Mouse (Mus musculus): ENCODE data around the gene Stat5b. TPM values are rescaled to one million over a fixed set of nuclear protein-coding genes. Genes with fewer than 3 reads are reported as not detected.

The Stat5b gene
- polyA plus RNA-seq, 1 experiment from 2014 or later: 46.0 TPM

GRCm38 (mm10) chr11:100757566-100757965, 93.0 kb downstream of the Stat5b start:
- no peaks in the 10 kb centered on the region for H3K9me3 ChIP-seq (ENCODE audit: control insufficient read depth, low read length)
- H3K27me3 ChIP-seq (replicated peaks; ENCODE audit: control insufficient read depth, insufficient read depth, low read length): peaks cover 68% of the 10 kb centered on the region
- 80% methylated on average over 12 of the region's 12 CpGs for WGBS

GRCm38 (mm10) chr11:100756476-100756875, 94.0 kb downstream of the Stat5b start:
- Histone ChIP-seq H3K4me3 (ENCODE audit: low read depth, low read length) (no peak overlapping the region), H3K4me1 (replicated peaks; ENCODE audit: control insufficient read depth, insufficient read depth, low read length) (peaks cover 10% of the 10 kb centered on the region)

More at GRCm38 (mm10) chr11:100757566-100757965, 93.0 kb downstream of the Stat5b start:
- H3K4me1 ChIP-seq (replicated peaks; ENCODE audit: control insufficient read depth, insufficient read depth, low read length): peaks cover 10% of the 10 kb centered on the region
- no peak for DNase-seq (ENCODE audit: low spot score)
- no peak overlapping the region for H3K4me2 ChIP-seq
- no peak for ATAC-seq (replicated peaks; ENCODE audit: low FRiP score)
- H3K36me3 ChIP-seq (ENCODE audit: control insufficient read depth, insufficient read depth, low read length): no peaks in the 10 kb centered on the region
- H3K9ac ChIP-seq (ENCODE audit: low read depth, low read length): no peak overlapping the region
- H3K4me3 ChIP-seq (ENCODE audit: low read depth, low read length): no peak overlapping the region
- H3K27ac ChIP-seq (ENCODE audit: low read depth, low read length): no peak overlapping the region

GRCm38 (mm10) chr11:100754693-100755057, 95.8 kb downstream of the Stat5b start:
- ATAC-seq (replicated peaks; ENCODE audit: low FRiP score): no peak
- WGBS: 83% methylated on average over 3 of the region's 3 CpGs
- Histone ChIP-seq H3K4me2 (no peak overlapping the region), H3K9ac (ENCODE audit: low read depth, low read length) (no peak overlapping the region), H3K4me3 (ENCODE audit: low read depth, low read length) (no peak overlapping the region), H3K36me3 (ENCODE audit: control insufficient read depth, insufficient read depth, low read length) (no peaks in the 10 kb centered on the region), H3K9me3 (ENCODE audit: control insufficient read depth, low read length) (no peaks in the 10 kb centered on the region), H3K27ac (ENCODE audit: low read depth, low read length) (no peak overlapping the region), H3K27me3 (replicated peaks; ENCODE audit: control insufficient read depth, insufficient read depth, low read length) (peaks cover 77% of the 10 kb centered on the region), H3K4me1 (replicated peaks; ENCODE audit: control insufficient read depth, insufficient read depth, low read length) (peaks cover 7% of the 10 kb centered on the region)
- DNase-seq (ENCODE audit: low spot score): no peak

More at GRCm38 (mm10) chr11:100756476-100756875, 94.0 kb downstream of the Stat5b start:
- no peak for DNase-seq (ENCODE audit: low spot score)
- ATAC-seq (replicated peaks; ENCODE audit: low FRiP score): no peak
- H3K9me3 ChIP-seq (ENCODE audit: control insufficient read depth, low read length): no peaks in the 10 kb centered on the region
- no peak overlapping the region for H3K9ac ChIP-seq (ENCODE audit: low read depth, low read length)
- H3K4me2 ChIP-seq: no peak overlapping the region
- H3K27me3 ChIP-seq (replicated peaks; ENCODE audit: control insufficient read depth, insufficient read depth, low read length): peaks cover 73% of the 10 kb centered on the region
- H3K36me3 ChIP-seq (ENCODE audit: control insufficient read depth, insufficient read depth, low read length): no peaks in the 10 kb centered on the region
- H3K27ac ChIP-seq (ENCODE audit: low read depth, low read length): no peak overlapping the region
- WGBS: 53% methylated on average over 6 of the region's 6 CpGs

GRCm38 (mm10) chr11:100754021-100754692, 96.4 kb downstream of the Stat5b start:
- H3K9ac ChIP-seq (ENCODE audit: low read depth, low read length): no peak overlapping the region
- H3K4me1 ChIP-seq (replicated peaks; ENCODE audit: control insufficient read depth, insufficient read depth, low read length): peaks cover 2% of the 10 kb centered on the region; the same call in 1 of the 2 replicates
- H3K4me3 ChIP-seq (ENCODE audit: low read depth, low read length): no peak overlapping the region
- no peak overlapping the region for H3K4me2 ChIP-seq
- peaks cover 77% of the 10 kb centered on the region for H3K27me3 ChIP-seq (replicated peaks; ENCODE audit: control insufficient read depth, insufficient read depth, low read length)
- ATAC-seq (replicated peaks; ENCODE audit: low FRiP score) (no peak), DNase-seq (ENCODE audit: low spot score) (no peak)
- WGBS: 84% methylated on average over 11 of the region's 12 CpGs
- H3K27ac ChIP-seq (ENCODE audit: low read depth, low read length): no peak overlapping the region
- H3K9me3 ChIP-seq (ENCODE audit: control insufficient read depth, low read length): no peaks in the 10 kb centered on the region
- H3K36me3 ChIP-seq (ENCODE audit: control insufficient read depth, insufficient read depth, low read length): no peaks in the 10 kb centered on the region

- DNase-seq (ENCODE audit: low spot score): no peak
- H3K36me3 ChIP-seq (ENCODE audit: control insufficient read depth, insufficient read depth, low read length): no peaks in the 10 kb centered on the region
- WGBS: 44% methylated on average over 10 of the region's 10 CpGs
- H3K9ac ChIP-seq (ENCODE audit: low read depth, low read length): no peak overlapping the region
- ATAC-seq (replicated peaks; ENCODE audit: low FRiP score): no peak
- H3K9me3 ChIP-seq (ENCODE audit: control insufficient read depth, low read length): no peaks in the 10 kb centered on the region
- H3K4me1 ChIP-seq (replicated peaks; ENCODE audit: control insufficient read depth, insufficient read depth, low read length): peaks cover 6% of the 10 kb centered on the region; the same call in 1 of the 2 replicates
- no peak overlapping the region for H3K27ac ChIP-seq (ENCODE audit: low read depth, low read length)
- no peak overlapping the region for H3K4me2 ChIP-seq
- H3K27me3 ChIP-seq (replicated peaks; ENCODE audit: control insufficient read depth, insufficient read depth, low read length): peaks cover 70% of the 10 kb centered on the region
- H3K4me3 ChIP-seq (ENCODE audit: low read depth, low read length): no peak overlapping the region
Measured at GRCm38 (mm10) chr11:100752294-100752693, 98.2 kb downstream of the Stat5b start.

- ATAC-seq (replicated peaks; ENCODE audit: low FRiP score): no peak
- H3K27ac ChIP-seq (ENCODE audit: low read depth, low read length): no peak overlapping the region
- peaks cover 6% of the 10 kb centered on the region; the same call in 1 of the 2 replicates for H3K4me1 ChIP-seq (replicated peaks; ENCODE audit: control insufficient read depth, insufficient read depth, low read length)
- 75% methylated on average over 16 of the region's 16 CpGs for WGBS
- H3K4me3 ChIP-seq (ENCODE audit: low read depth, low read length): no peak overlapping the region
- no peaks in the 10 kb centered on the region for H3K36me3 ChIP-seq (ENCODE audit: control insufficient read depth, insufficient read depth, low read length)
- H3K4me2 ChIP-seq: no peak overlapping the region
- no peak overlapping the region for H3K9ac ChIP-seq (ENCODE audit: low read depth, low read length)
- DNase-seq (ENCODE audit: low spot score): no peak
- H3K27me3 ChIP-seq (replicated peaks; ENCODE audit: control insufficient read depth, insufficient read depth, low read length): peaks cover 63% of the 10 kb centered on the region
- H3K9me3 ChIP-seq (ENCODE audit: control insufficient read depth, low read length): no peaks in the 10 kb centered on the region
Measured at GRCm38 (mm10) chr11:100750127-100750526, 100.4 kb downstream of the Stat5b start.

- 30% methylated on average over 25 of the region's 25 CpGs for WGBS
- Histone ChIP-seq H3K4me2 (no peak overlapping the region), H3K9ac (ENCODE audit: low read depth, low read length) (no peak overlapping the region), H3K4me3 (ENCODE audit: low read depth, low read length) (no peak overlapping the region), H3K27me3 (replicated peaks; ENCODE audit: control insufficient read depth, insufficient read depth, low read length) (peaks cover 59% of the 10 kb centered on the region), H3K27ac (ENCODE audit: low read depth, low read length) (no peak overlapping the region), H3K9me3 (ENCODE audit: control insufficient read depth, low read length) (no peaks in the 10 kb centered on the region), H3K4me1 (replicated peaks; ENCODE audit: control insufficient read depth, insufficient read depth, low read length) (peaks cover 6% of the 10 kb centered on the region; the same call in 1 of the 2 replicates), H3K36me3 (ENCODE audit: control insufficient read depth, insufficient read depth, low read length) (no peaks in the 10 kb centered on the region)
- no peak for DNase-seq (ENCODE audit: low spot score)
- no peak for ATAC-seq (replicated peaks; ENCODE audit: low FRiP score)
Measured at GRCm38 (mm10) chr11:100749469-100749868, 101.1 kb downstream of the Stat5b start.

GRCm38 (mm10) chr11:100748620-100749019, 101.9 kb downstream of the Stat5b start:
- peaks cover 6% of the 10 kb centered on the region; the same call in 1 of the 2 replicates for H3K4me1 ChIP-seq (replicated peaks; ENCODE audit: control insufficient read depth, insufficient read depth, low read length)
- peaks cover 51% of the 10 kb centered on the region for H3K27me3 ChIP-seq (replicated peaks; ENCODE audit: control insufficient read depth, insufficient read depth, low read length)
- no peak for DNase-seq (ENCODE audit: low spot score)
- no peak overlapping the region for H3K9ac ChIP-seq (ENCODE audit: low read depth, low read length)
- no peak for ATAC-seq (replicated peaks; ENCODE audit: low FRiP score)
- H3K36me3 ChIP-seq (ENCODE audit: control insufficient read depth, insufficient read depth, low read length): no peaks in the 10 kb centered on the region
- H3K4me2 ChIP-seq: no peak overlapping the region
- no peaks in the 10 kb centered on the region for H3K9me3 ChIP-seq (ENCODE audit: control insufficient read depth, low read length)
- no peak overlapping the region for H3K27ac ChIP-seq (ENCODE audit: low read depth, low read length)
- no peak overlapping the region for H3K4me3 ChIP-seq (ENCODE audit: low read depth, low read length)
- 56% methylated on average over 4 of the region's 4 CpGs for WGBS

GRCm38 (mm10) chr11:100747114-100747513, 103.4 kb downstream of the Stat5b start:
- no peak for ATAC-seq (replicated peaks; ENCODE audit: low FRiP score)
- Histone ChIP-seq H3K4me3 (ENCODE audit: low read depth, low read length) (no peak overlapping the region), H3K36me3 (ENCODE audit: control insufficient read depth, insufficient read depth, low read length) (no peaks in the 10 kb centered on the region), H3K9me3 (ENCODE audit: control insufficient read depth, low read length) (no peaks in the 10 kb centered on the region), H3K27me3 (replicated peaks; ENCODE audit: control insufficient read depth, insufficient read depth, low read length) (peaks cover 41% of the 10 kb centered on the region), H3K4me2 (no peak overlapping the region), H3K27ac (ENCODE audit: low read depth, low read length) (no peak overlapping the region), H3K4me1 (replicated peaks; ENCODE audit: control insufficient read depth, insufficient read depth, low read length) (peaks cover 6% of the 10 kb centered on the region; the same call in 1 of the 2 replicates), H3K9ac (ENCODE audit: low read depth, low read length) (no peak overlapping the region)
- WGBS: 49% methylated on average over 5 of the region's 5 CpGs
- DNase-seq (ENCODE audit: low spot score): no peak

Measured in liver, embryonic 11.5 days (tissue).